Mouse (Mus musculus): ENCODE data around the gene Avpi1. TPM values are rescaled to one million over a fixed set of nuclear protein-coding genes. Genes with fewer than 3 reads are reported as not detected.
"Not testable (repeated sequence)": the region's sequence is repeated elsewhere in the genome, so short reads cannot be mapped to it uniquely, and the experiment has no call there.

The Avpi1 gene
- polyA plus RNA-seq, 1 experiment from 2014 or later: 26.2 TPM

DNA sequence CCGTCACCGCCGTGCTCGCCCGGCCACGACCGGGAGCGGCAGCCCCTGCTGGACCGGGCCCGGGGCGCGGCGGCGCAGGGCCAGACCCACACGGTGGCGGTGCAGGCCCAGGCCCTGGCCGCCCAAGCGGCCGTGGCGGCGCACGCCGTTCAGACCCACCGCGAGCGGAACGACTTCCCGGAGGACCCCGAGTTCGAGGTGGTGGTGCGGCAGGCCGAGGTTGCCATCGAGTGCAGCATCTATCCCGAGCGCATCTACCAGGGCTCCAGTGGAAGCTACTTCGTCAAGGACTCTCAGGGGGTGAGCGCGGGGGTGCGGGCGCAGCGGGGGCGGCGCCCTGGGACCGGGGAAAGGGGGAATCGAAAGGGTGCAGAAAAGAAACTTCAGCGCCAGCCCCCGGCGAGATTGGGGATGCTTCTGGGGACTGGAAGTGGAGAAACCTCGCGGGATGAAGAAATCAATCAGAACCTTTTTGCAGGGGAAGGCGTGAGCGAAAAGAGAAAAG is 38.2 kb downstream of the Avpi1 start:
- H3K4me3 ChIP-seq: peak overlapping the region; percentile 86

DNA sequence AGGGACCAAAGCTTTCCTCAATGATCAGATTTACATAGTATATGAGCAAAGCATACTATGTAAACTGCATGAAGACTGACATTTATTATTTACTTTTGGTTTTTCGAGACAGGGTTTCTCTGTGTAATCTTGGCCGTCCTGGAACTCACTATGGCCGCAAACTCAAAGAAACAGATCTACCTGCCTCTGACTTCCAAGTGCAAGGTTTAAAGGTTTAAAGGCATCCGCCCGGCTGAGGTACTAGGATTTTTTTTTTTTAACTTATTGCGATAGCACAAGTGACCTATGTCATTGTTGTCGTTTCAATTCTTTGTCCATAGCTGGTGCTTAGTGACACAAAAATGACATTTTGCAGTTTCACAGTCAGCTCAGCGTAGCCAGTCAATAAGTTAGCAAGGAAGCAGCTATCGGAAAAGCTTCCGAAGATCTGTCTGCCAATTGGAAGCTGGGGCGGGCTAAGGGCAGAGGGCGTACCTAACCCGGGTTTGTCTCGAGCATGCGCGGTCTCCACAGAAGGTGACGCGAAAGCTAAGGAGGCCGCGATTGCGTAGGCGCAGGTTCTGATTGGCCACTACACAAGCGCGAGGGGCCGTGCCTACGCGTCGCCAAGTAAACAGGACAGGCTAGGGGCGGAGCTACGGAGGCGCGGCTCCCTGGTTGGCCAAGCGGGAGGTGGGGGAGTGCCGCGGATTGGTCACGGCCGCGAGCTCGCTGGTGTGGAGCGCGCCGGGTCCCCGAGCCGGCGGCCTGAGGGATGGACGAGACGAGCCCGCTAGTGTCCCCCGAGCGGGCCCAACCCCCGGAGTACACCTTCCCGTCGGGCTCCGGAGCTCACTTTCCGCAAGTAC is 38.9 kb downstream of the Avpi1 start, which contains the start of gene Pi4k2a:
Gene Pi4k2a (plus strand): TSS at position 723 of the 848 bp plus-strand sequence.
- ATAC-seq (ENCODE audit: insufficient number of reproducible peaks, low FRiP score): peak; percentile 99
- H3K27ac ChIP-seq (ENCODE audit: poor library complexity, severe bottlenecking): peak within 1 kb of the TSS; percentile 89
- H3K4me1 ChIP-seq (replicated peaks): peaks cover 24% of the 10 kb centered on the region
- no peaks in the 10 kb centered on the region for H3K9me3 ChIP-seq (replicated peaks)
- H3K9ac ChIP-seq: peak within 1 kb of the TSS; percentile 82
- WGBS: under 1% methylated on average over 55 of the region's 55 CpGs
- no peaks in the 10 kb centered on the region for H3K27me3 ChIP-seq (replicated peaks)
- H3K4me3 ChIP-seq: peak within 1 kb of the TSS; percentile 86
- peaks cover 8% of the 10 kb centered on the region; the same call in 1 of the 2 replicates for H3K36me3 ChIP-seq
- peak within 1 kb of the TSS; percentile 73 for H3K4me2 ChIP-seq

More for the DNA sequence above, 38.2 kb downstream of the Avpi1 start:
- peak overlapping the region; percentile 73 for H3K4me2 ChIP-seq
- H3K27ac ChIP-seq (ENCODE audit: poor library complexity, severe bottlenecking): peak overlapping the region; percentile 89
- peaks cover 8% of the 10 kb centered on the region; the same call in 1 of the 2 replicates for H3K36me3 ChIP-seq
- peaks cover 21% of the 10 kb centered on the region for H3K4me1 ChIP-seq (replicated peaks)
- WGBS: under 1% methylated on average over 52 of the region's 52 CpGs
- peak; percentile 72 for ATAC-seq (ENCODE audit: insufficient number of reproducible peaks, low FRiP score)
- H3K9me3 ChIP-seq (replicated peaks): no peaks in the 10 kb centered on the region
- no peaks in the 10 kb centered on the region for H3K27me3 ChIP-seq (replicated peaks)
- H3K9ac ChIP-seq: peak overlapping the region; percentile 82

DNA sequence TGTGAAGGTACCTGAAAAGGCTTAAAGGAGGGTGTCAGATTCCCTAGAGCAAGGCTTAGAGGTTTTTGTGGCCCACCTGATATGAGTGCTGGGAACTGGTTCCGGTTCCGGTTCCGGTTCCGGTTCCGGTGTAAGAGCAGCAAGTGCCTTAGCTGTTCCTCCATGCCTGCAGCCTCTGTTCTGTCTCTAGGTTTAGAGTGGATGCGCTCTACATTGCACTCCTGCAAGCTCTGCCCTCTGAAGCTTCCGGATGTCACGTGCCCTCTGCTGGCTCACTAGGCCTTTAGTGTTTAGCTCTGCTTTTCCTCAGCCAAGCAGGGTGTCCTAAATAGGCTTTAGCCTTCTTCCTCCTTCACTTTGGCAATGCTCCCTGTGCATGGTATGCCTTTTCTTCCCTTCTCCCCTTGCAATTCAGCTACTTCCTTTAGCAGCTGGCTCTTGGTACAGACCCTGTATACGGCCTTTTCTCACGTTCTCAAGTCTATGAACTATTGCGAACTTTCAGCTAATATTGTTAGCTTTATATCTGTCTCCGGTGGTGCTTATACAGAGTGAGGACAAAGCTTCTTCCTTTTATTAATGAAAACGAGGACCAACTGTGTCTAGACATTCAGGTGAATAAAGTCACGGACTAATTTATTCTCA is 39.6 kb downstream of the Avpi1 start:
- Histone ChIP-seq H3K4me2 (peak overlapping the region; percentile 73), H3K36me3 (peaks cover 8% of the 10 kb centered on the region; the same call in 1 of the 2 replicates), H3K9me3 (replicated peaks) (no peaks in the 10 kb centered on the region), H3K4me1 (replicated peaks) (peaks cover 24% of the 10 kb centered on the region), H3K27me3 (replicated peaks) (no peaks in the 10 kb centered on the region), H3K4me3 (peak overlapping the region; percentile 86), H3K9ac (no peak overlapping the region; the same call in 1 of the 2 replicates), H3K27ac (ENCODE audit: poor library complexity, severe bottlenecking) (peak overlapping the region; percentile 89)
- 21% methylated on average over 14 of the region's 14 CpGs for WGBS
- ATAC-seq (ENCODE audit: insufficient number of reproducible peaks, low FRiP score): no peak

DNA sequence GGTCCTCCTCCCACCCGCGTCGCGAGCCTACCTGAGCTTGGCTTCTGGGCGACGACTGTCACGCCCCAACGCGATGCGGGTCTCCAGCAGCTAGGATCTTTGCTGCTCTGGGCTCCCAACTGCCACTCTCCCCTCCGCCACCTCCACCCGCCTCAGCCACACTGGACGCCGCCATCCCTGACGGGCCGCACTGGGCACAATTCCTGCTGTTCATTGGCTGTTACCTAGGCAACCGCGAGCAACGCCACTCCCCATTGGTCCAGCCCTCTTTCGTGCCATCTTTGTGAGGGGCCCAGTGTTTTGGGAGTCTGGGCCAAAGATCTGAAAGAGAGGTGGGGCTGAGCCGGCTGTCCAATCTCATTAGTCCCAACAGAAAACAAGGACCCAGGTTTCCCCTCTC is 42.7 kb downstream of the Avpi1 start, which contains the start of gene Morn4:
Gene Morn4 (minus strand): TSS at position 192 of the 400 bp plus-strand sequence.
- 0% methylated on average over 21 of the region's 21 CpGs for WGBS
- no peaks in the 10 kb centered on the region for H3K27me3 ChIP-seq (replicated peaks)
- H3K9me3 ChIP-seq (replicated peaks): no peaks in the 10 kb centered on the region
- H3K9ac ChIP-seq: peak within 1 kb of the TSS; percentile 74
- H3K4me3 ChIP-seq: peak within 1 kb of the TSS; percentile 76
- H3K36me3 ChIP-seq: no peaks in the 10 kb centered on the region
- peaks cover 14% of the 10 kb centered on the region for H3K4me1 ChIP-seq (replicated peaks)
- peak; percentile 63 for ATAC-seq (ENCODE audit: insufficient number of reproducible peaks, low FRiP score)
- no peak within 1 kb of the TSS for H3K27ac ChIP-seq (ENCODE audit: poor library complexity, severe bottlenecking)
- peak within 1 kb of the TSS; percentile 95 for H3K4me2 ChIP-seq

DNA sequence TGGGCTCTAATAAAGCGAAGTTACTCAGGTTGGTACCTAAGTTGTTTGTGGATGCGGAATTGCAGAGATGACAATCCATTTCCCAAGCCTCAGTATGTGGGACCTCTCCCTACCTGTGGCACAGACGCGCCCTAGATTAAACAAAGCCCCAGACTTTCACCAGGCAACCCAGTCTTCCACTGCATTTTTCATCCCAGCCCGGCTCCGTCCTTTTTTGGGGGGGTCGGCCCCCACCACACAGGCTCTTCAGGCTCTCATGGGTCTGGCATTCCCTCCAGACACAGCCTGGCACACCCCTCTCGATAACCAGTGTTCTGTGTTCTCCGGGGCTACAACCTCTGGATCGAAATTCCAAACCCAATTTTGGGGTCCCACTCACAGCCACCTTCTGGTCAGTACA is 43.2 kb downstream of the Avpi1 start:
- H3K36me3 ChIP-seq: no peaks in the 10 kb centered on the region
- no peaks in the 10 kb centered on the region for H3K27me3 ChIP-seq (replicated peaks)
- peak overlapping the region; percentile 95 for H3K4me2 ChIP-seq
- H3K27ac ChIP-seq (ENCODE audit: poor library complexity, severe bottlenecking): no peak overlapping the region
- H3K4me1 ChIP-seq (replicated peaks): peaks cover 12% of the 10 kb centered on the region
- 10% methylated on average over 10 of the region's 10 CpGs for WGBS
- peak overlapping the region; percentile 76 for H3K4me3 ChIP-seq
- H3K9me3 ChIP-seq (replicated peaks): no peaks in the 10 kb centered on the region
- no peak for ATAC-seq (ENCODE audit: insufficient number of reproducible peaks, low FRiP score)
- peak overlapping the region; percentile 74 for H3K9ac ChIP-seq

DNA sequence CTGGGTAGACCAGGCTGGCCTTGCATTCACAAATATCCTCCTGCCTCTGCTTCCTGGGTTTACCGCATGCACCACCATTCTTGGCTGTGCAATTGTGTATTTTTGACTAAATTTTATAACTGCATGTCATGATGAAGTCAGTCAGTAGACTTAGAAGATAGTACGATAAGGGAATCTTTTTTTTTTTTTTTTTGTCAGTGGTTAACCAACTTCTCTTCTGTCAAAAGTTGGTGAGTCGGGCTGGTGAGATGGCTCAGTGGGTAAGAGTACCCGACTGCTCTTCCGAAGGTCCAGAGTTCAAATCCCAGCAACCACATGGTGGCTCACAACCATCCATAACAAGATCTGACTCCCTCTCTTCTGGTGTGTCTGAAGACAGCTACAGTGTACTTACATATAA is 47.2 kb downstream of the Avpi1 start:
- H3K9ac ChIP-seq; H3K9me3 ChIP-seq (replicated peaks); H3K27ac ChIP-seq (ENCODE audit: poor library complexity, severe bottlenecking); ATAC-seq (ENCODE audit: insufficient number of reproducible peaks, low FRiP score); H3K4me3 ChIP-seq; H3K4me1 ChIP-seq (replicated peaks); H3K36me3 ChIP-seq; H3K4me2 ChIP-seq; H3K27me3 ChIP-seq (replicated peaks): not testable (repeated sequence)
- WGBS: 86% methylated on average over 5 of the region's 5 CpGs

DNA sequence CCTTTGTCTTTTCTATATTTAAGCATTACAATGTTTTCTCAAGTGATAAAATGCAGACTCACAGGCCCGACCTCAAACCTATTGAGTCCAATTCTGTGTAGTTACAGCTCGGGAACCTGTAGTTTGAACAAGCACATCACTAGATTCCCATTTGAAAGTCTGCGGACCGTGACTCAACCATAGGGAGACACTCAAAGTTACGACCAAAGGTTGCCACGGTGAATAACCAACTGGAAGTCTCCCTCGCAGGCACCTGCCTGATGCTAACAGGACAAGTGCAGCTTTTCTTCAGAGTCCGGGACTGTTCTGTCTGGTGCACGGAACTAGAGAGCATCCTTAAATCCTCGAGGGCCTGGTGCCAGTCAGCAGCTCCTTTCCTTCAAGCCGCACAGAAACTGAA is 48.4 kb downstream of the Avpi1 start:
- WGBS: 81% methylated on average over 11 of the region's 11 CpGs
- Histone ChIP-seq H3K36me3 (peaks cover 7% of the 10 kb centered on the region), H3K27me3 (replicated peaks) (no peaks in the 10 kb centered on the region), H3K4me3 (no peak overlapping the region), H3K4me2 (no peak overlapping the region), H3K27ac (ENCODE audit: poor library complexity, severe bottlenecking) (no peak overlapping the region), H3K9ac (no peak overlapping the region), H3K4me1 (replicated peaks) (peaks cover under 1% of the 10 kb centered on the region), H3K9me3 (replicated peaks) (no peaks in the 10 kb centered on the region)
- no peak for ATAC-seq (ENCODE audit: insufficient number of reproducible peaks, low FRiP score)

DNA sequence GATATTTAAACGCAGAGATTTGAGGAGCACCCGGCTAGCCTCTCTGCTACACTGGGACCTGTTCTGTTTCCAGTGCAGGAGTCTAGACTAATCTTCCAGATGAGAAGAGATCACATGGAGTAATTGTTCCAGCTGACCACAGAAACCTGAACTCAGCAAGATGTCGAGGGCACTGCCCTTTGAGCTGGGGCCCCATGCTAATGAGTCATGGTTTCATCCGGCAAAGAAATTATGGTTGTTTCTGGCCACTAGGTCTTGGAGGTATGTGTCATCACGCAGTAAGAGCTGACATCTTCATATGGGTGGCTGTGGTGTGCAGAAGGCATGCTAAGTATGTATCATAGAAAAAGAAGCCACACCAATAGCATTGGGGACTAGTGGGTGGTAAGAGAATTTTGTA is 48.9 kb downstream of the Avpi1 start:
- no peak overlapping the region for H3K4me2 ChIP-seq
- WGBS: 73% methylated on average over 5 of the region's 5 CpGs
- peaks cover 12% of the 10 kb centered on the region for H3K36me3 ChIP-seq
- H3K27me3 ChIP-seq (replicated peaks): no peaks in the 10 kb centered on the region
- no peak for ATAC-seq (ENCODE audit: insufficient number of reproducible peaks, low FRiP score)
- no peak overlapping the region for H3K4me3 ChIP-seq
- H3K4me1 ChIP-seq (replicated peaks): no peaks in the 10 kb centered on the region
- no peaks in the 10 kb centered on the region for H3K9me3 ChIP-seq (replicated peaks)
- no peak overlapping the region for H3K9ac ChIP-seq
- no peak overlapping the region for H3K27ac ChIP-seq (ENCODE audit: poor library complexity, severe bottlenecking)

DNA sequence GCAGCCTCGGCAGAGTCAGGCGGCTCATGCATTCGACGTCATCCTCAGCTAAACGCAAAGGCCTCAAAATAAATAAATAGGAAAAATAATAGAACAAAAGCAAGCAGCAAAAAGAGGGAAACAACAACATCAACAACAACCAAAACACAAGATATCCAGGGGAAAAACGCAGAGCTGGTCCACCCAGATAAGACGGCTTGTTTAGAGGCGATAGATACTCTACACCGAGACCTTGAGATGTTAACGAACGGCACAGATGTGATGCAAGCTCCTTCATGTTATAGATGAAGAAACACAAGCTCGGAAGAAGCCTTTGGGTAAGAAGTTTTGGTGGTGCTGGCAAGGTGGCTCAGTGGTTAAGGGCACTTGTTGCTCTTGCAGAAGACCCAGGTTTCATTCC is 49.9 kb downstream of the Avpi1 start:
- peaks cover 15% of the 10 kb centered on the region for H3K36me3 ChIP-seq
- no peak overlapping the region for H3K9ac ChIP-seq
- no peak overlapping the region for H3K27ac ChIP-seq (ENCODE audit: poor library complexity, severe bottlenecking)
- no peak overlapping the region for H3K4me3 ChIP-seq
- 87% methylated on average over 12 of the region's 12 CpGs for WGBS
- H3K4me2 ChIP-seq: no peak overlapping the region
- no peaks in the 10 kb centered on the region for H3K27me3 ChIP-seq (replicated peaks)
- H3K4me1 ChIP-seq (replicated peaks): no peaks in the 10 kb centered on the region
- ATAC-seq (ENCODE audit: insufficient number of reproducible peaks, low FRiP score): no peak
- no peaks in the 10 kb centered on the region for H3K9me3 ChIP-seq (replicated peaks)

DNA sequence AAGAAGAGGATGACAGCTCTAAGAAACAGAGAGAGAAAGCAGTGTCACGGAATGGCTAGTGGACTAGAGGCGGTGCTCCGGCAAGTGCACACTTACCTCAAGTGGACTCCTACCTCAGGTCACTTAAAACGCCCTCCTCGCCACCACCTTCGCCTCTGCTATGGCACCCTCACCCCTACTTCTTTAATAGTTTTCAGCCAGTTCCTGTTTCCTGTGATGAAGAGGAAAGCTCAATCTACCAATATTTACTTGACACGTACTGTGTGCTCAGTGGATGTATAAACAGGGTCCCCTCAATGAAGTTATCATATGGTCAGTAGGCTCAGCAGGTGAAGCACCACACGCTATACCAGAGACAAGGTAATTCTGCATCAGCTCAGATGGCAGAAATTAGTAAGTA is 50.3 kb downstream of the Avpi1 start:
- H3K4me3 ChIP-seq: no peak overlapping the region

DNA sequence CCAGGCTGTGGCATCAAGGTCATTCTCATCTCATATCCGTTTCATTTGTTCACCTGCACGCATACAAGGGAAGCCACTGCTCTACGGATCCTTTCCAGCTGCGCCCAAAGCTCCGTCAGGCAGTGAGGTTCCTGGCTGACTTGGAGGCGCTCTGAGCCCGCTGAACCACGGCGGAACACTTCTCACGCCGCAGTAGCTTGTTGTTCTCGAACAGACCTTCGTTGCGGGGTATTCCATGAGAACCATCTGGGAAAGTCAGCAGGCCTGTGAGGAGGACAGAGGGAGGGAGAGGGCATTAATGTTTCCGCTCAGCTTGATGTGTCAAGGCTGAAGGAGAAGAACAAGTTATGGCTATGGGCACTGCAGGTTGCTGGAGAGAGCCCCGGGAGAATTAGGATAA is 52.9 kb downstream of the Avpi1 start:
- Histone ChIP-seq H3K4me1 (replicated peaks) (no peaks in the 10 kb centered on the region), H3K27me3 (replicated peaks) (no peaks in the 10 kb centered on the region), H3K27ac (ENCODE audit: poor library complexity, severe bottlenecking) (no peak overlapping the region), H3K9me3 (replicated peaks) (no peaks in the 10 kb centered on the region), H3K9ac (no peak overlapping the region), H3K4me2 (no peak overlapping the region), H3K36me3 (peaks cover 15% of the 10 kb centered on the region), H3K4me3 (no peak overlapping the region)
- WGBS: 85% methylated on average over 16 of the region's 16 CpGs
- no peak for ATAC-seq (ENCODE audit: insufficient number of reproducible peaks, low FRiP score)

More for the DNA sequence above, 50.3 kb downstream of the Avpi1 start:
- no peaks in the 10 kb centered on the region for H3K27me3 ChIP-seq (replicated peaks)
- no peak overlapping the region for H3K27ac ChIP-seq (ENCODE audit: poor library complexity, severe bottlenecking)
- H3K9me3 ChIP-seq (replicated peaks): no peaks in the 10 kb centered on the region
- 86% methylated on average over 8 of the region's 8 CpGs for WGBS
- H3K36me3 ChIP-seq: peaks cover 15% of the 10 kb centered on the region
- H3K4me1 ChIP-seq (replicated peaks): no peaks in the 10 kb centered on the region
- H3K4me2 ChIP-seq: no peak overlapping the region
- no peak overlapping the region for H3K9ac ChIP-seq
- ATAC-seq (ENCODE audit: insufficient number of reproducible peaks, low FRiP score): no peak

Measured in heart, embryonic 12.5 days (tissue).